Mouse (Mus musculus) liver, embryonic 11.5 days (tissue): Measurements from ENCODE around the gene Osbpl8. TPM values are rescaled to one million over a fixed set of nuclear protein-coding genes. Genes with fewer than 3 reads are reported as not detected.

Experiments used
- ATAC-seq: fragments of 200-750 bp; cut with Nextera tagmentation; replicated peaks from 2 replicates; pipeline ENCODE4 v1.8.0; 2017; ENCODE audit warnings: moderate number of reproducible peaks, mild to moderate bottlenecking, moderate TSS enrichment, moderate library complexity; ENCODE audit not compliant: low FRiP score
- DNase-seq: peaks from one replicate; pipeline ENCODE4 v3.0.0-alpha.2; 2017; ENCODE audit warnings: low spot score
- H3K27ac ChIP-seq: fragments of 300-500 bp; sonication (generic); 2 replicates; pipeline ENCODE4 v1.5.1; 2014; ENCODE audit warnings: mild to moderate bottlenecking, low read depth, low read length, control low read depth
- H3K27me3 ChIP-seq: fragments of 300-500 bp; sonication (generic); replicated peaks from 2 replicates; pipeline ENCODE4 v1.6.1; 2014; ENCODE audit warnings: low read length, mixed read lengths; ENCODE audit not compliant: control insufficient read depth, insufficient read depth
- H3K36me3 ChIP-seq: fragments of 300-500 bp; sonication (generic); 2 replicates; pipeline ENCODE4 v1.6.1; 2014; ENCODE audit warnings: mild to moderate bottlenecking, low read length, moderate library complexity, mixed read lengths; ENCODE audit not compliant: control insufficient read depth, insufficient read depth
- H3K4me1 ChIP-seq: fragments of 300-500 bp; sonication (generic); replicated peaks from 2 replicates; pipeline ENCODE4 v1.6.1; 2014; ENCODE audit warnings: low read length, mixed read lengths; ENCODE audit not compliant: control insufficient read depth, insufficient read depth
- H3K4me2 ChIP-seq: fragments of 300-500 bp; sonication (generic); 2 replicates; pipeline ENCODE4 v1.6.1; 2014; ENCODE audit warnings: mild to moderate bottlenecking, control low read depth, moderate library complexity
- H3K4me3 ChIP-seq: fragments of 300-500 bp; sonication (generic); 2 replicates; pipeline ENCODE4 v1.5.1; 2014; ENCODE audit warnings: low read depth, low read length, control low read depth
- H3K9ac ChIP-seq: fragments of 300-500 bp; sonication (generic); 2 replicates; pipeline ENCODE4 v1.6.1; 2014; ENCODE audit warnings: low read depth, low read length, control low read depth
- H3K9me3 ChIP-seq: fragments of 300-500 bp; sonication (generic); 2 replicates; pipeline ENCODE4 v1.6.1; 2016; ENCODE audit warnings: low read length, inconsistent platforms, mixed read lengths; ENCODE audit not compliant: control insufficient read depth
- WGBS: fragments of 180-500 bp; shearing (Covaris S2); extraction: QIAGEN DNeasy Blood & Tissue Kit; methylation state at CpG from one replicate; pipeline ENCODE4 v1.1.7; 2014; 5-methylcytosine and 5-hydroxymethylcytosine counted together
- polyA plus RNA-seq: library from polyadenylated mRNA; unstranded; fragments of >200 nt; fragmentation: Nextera tagmentation; extraction: Ambion mirVana; gene quantifications from 2 replicates; pipeline ENCODE4 v1.2.1, GENCODE M21; 2014

Osbpl8 gene
- polyA plus RNA-seq, 1 experiment from 2014 or later = 11.2 TPM

DNA sequence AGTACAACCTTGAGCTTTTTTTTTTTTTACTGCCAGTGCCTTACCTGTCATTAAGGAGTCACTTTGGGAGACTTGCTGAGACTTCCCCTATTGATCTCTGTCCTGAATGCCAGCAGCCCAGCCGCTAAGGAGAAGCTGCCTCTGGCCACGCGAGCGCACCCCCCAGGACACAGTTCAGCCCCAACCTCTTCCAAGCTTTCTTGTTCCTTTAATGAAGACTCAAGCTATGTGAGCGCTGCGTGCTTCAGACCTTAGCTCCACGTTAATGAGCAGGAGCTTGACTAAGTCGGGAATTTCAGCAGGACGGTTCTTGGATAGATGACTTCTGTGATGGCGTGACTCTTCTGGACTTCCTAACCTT lies 171.8 kb downstream of the Osbpl8 start:
- ATAC-seq (no peak; the same call in 1 of the 2 replicates), DNase-seq (peak; percentile 37)
- no peak overlapping the region for H3K4me3 ChIP-seq
- H3K27me3 ChIP-seq = no peaks in the 10 kb centered on the region
- H3K4me2 ChIP-seq = peak overlapping the region; percentile 47
- no peaks in the 10 kb centered on the region for H3K4me1 ChIP-seq
- no peak overlapping the region for H3K27ac ChIP-seq
- H3K36me3 ChIP-seq = no peaks in the 10 kb centered on the region
- H3K9ac ChIP-seq = no peak overlapping the region
- WGBS = 11% methylated on average over 10 of the region's 10 CpGs
- H3K9me3 ChIP-seq = no peaks in the 10 kb centered on the region

DNA sequence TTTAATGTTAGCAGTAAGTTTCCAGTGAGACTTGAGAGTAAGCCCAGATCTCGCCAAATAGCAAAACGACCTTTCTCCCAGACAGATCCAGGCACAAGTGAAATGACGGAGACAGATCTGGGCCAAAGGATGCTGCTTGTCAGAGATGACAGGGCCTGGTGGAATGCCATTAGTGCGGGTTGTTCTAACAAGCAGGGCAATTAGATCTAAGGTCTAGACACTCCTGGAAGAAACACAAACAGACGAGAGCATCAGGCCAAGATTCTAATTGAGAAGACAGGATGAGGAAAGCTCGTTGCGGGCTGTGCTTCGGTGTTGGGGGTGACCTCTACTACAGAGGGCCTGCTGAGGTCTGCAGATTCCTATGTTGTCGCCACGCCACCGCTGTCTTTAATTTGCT lies 174.7 kb downstream of the Osbpl8 start:
- Histone ChIP-seq H3K4me2 (no peak overlapping the region), H3K4me1 (no peaks in the 10 kb centered on the region), H3K9me3 (no peaks in the 10 kb centered on the region), H3K27ac (no peak overlapping the region), H3K9ac (no peak overlapping the region), H3K36me3 (no peaks in the 10 kb centered on the region), H3K27me3 (no peaks in the 10 kb centered on the region), H3K4me3 (no peak overlapping the region)
- no peak for DNase-seq
- no peak for ATAC-seq
- WGBS = 74% methylated on average over 11 of the region's 11 CpGs

DNA sequence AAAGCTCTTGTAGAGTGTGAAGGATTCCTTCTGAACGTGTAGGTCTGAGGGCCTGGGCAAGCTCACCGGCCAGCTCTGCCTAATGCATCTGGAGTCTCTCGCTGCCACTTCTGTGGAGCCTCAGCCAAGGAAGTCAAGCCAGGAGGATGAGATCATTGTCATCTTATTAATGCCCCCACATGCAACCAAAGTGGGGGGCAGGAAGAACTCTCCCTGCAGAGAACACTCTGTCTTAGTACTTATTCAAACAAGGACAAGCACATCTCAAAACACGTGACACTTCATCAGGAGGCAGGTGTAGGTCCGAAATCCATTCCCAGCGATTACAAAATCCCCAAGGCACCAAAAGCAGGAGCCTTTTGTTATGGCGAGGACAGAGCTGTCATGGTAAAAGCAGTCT lies 177.2 kb downstream of the Osbpl8 start:
- 75% methylated on average over 7 of the region's 7 CpGs for WGBS
- H3K4me3 ChIP-seq = no peak overlapping the region
- no peak overlapping the region for H3K27ac ChIP-seq
- H3K9me3 ChIP-seq = no peaks in the 10 kb centered on the region
- ATAC-seq (no peak), DNase-seq (no peak)
- H3K9ac ChIP-seq = no peak overlapping the region
- H3K4me1 ChIP-seq = no peaks in the 10 kb centered on the region
- no peaks in the 10 kb centered on the region for H3K27me3 ChIP-seq
- H3K36me3 ChIP-seq = no peaks in the 10 kb centered on the region
- no peak overlapping the region for H3K4me2 ChIP-seq

DNA sequence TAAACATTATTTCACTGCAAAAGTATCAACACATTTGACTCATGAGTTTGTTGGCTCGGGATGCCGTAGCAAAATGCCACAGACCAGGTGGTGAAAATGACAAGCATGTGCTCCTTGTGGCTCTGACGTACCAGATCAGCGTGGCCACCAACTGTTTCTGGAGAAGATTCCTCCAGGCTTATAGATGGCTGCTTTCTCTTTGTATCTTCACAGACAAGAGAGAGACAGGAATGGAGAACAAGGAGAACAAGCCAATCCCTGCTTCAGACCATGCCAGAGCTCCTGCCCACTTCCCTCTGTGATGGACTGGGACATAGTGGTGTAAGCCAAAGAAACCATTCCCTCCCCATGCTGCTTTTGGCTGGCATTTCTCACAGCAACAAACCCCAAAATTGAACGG lies 179.0 kb downstream of the Osbpl8 start:
- Histone ChIP-seq H3K27me3 (no peaks in the 10 kb centered on the region), H3K4me2 (no peak overlapping the region), H3K36me3 (no peaks in the 10 kb centered on the region), H3K4me3 (no peak overlapping the region), H3K9me3 (no peaks in the 10 kb centered on the region), H3K4me1 (no peaks in the 10 kb centered on the region), H3K9ac (no peak overlapping the region), H3K27ac (no peak overlapping the region)
- DNase-seq (no peak), ATAC-seq (no peak)
- 81% methylated on average over 5 of the region's 5 CpGs for WGBS

Other genes with a start within 250 kb of the Osbpl8 start
- gene Csrp2, start 245.0 kb upstream of the Osbpl8 start, polyA plus RNA-seq = 64.4 and 72.4 TPM in 2 replicates
- 12.1 and 14.7 TPM in 2 replicates for gene Zdhhc17, start 154.6 kb upstream of the Osbpl8 start, polyA plus RNA-seq
- gene Bbs10, start 133.9 kb downstream of the Osbpl8 start, polyA plus RNA-seq = 3.1 and 4.3 TPM in 2 replicates